Mouse (Mus musculus) heart, embryonic 14.5 days (tissue): ENCODE measurements around the gene Gse1. TPM values are rescaled to one million over a fixed set of nuclear protein-coding genes. Genes with fewer than 3 reads are reported as not detected.

Experiments
- ATAC-seq: fragments of 200-750 bp; cut with Nextera tagmentation; 2 replicates; pipeline ENCODE4 v1.8.0; 2017; ENCODE audit warnings: low read depth, moderate TSS enrichment; ENCODE audit not compliant: insufficient number of reproducible peaks, insufficient read depth, low FRiP score
- H3K27ac ChIP-seq, 2 experiments: fragments of 200-500 bp in 1 of 2; fragments of 300-500 bp in 1 of 2; sonication (generic) in 1 of 2; replicated peaks in 1 of 2; 2 replicates each; pipeline ENCODE4 v1.5.1; 2012 to 2014; ENCODE audit warnings: low read depth in 2 of 2, low read length in 2 of 2, control low read depth in 1 of 2, mild to moderate bottlenecking in 1 of 2, mixed read lengths in 1 of 2; ENCODE audit not compliant: control insufficient read depth in 1 of 2, insufficient read depth in 1 of 2
- H3K27me3 ChIP-seq: fragments of 300-500 bp; sonication (generic); 2 replicates; pipeline ENCODE4 v1.6.1; 2014; ENCODE audit warnings: mild to moderate bottlenecking, low read length, control low read depth; ENCODE audit not compliant: control insufficient read depth, insufficient read depth
- H3K36me3 ChIP-seq: fragments of 300-500 bp; sonication (generic); 2 replicates; pipeline ENCODE4 v1.6.1; 2014; ENCODE audit warnings: mild to moderate bottlenecking, control low read depth, low read length, mixed read lengths; ENCODE audit not compliant: control insufficient read depth, insufficient read depth
- H3K4me1 ChIP-seq, 2 experiments: fragments of 200-500 bp in 1 of 2; fragments of 300-500 bp in 1 of 2; sonication (generic) in 1 of 2; 2 replicates each; pipeline ENCODE4 v1.6.1; 2012 to 2014; ENCODE audit warnings: low read length in 2 of 2, control low read depth in 1 of 2, mixed read lengths in 1 of 2; ENCODE audit not compliant: control insufficient read depth in 2 of 2, insufficient read depth in 2 of 2
- H3K4me2 ChIP-seq: fragments of 300-500 bp; sonication (generic); 2 replicates; pipeline ENCODE4 v1.6.1; 2014; ENCODE audit warnings: mild to moderate bottlenecking, low read length
- H3K4me3 ChIP-seq, 2 experiments: fragments of 200-500 bp in 1 of 2; fragments of 300-500 bp in 1 of 2; sonication (generic) in 1 of 2; 2 replicates each; pipeline ENCODE4 v1.5.1; 2012 to 2014; ENCODE audit warnings: low read length in 2 of 2, mild to moderate bottlenecking in 2 of 2, control low read depth in 1 of 2, low read depth in 1 of 2, moderate library complexity in 1 of 2; ENCODE audit not compliant: control insufficient read depth in 1 of 2, insufficient read depth in 1 of 2
- H3K9ac ChIP-seq: fragments of 300-500 bp; sonication (generic); 2 replicates; pipeline ENCODE4 v1.6.1; 2014; ENCODE audit warnings: mild to moderate bottlenecking, low read length
- H3K9me3 ChIP-seq: fragments of 300-500 bp; sonication (generic); 2 replicates; pipeline ENCODE4 v1.6.1; 2016; ENCODE audit warnings: low read length, control low read depth; ENCODE audit not compliant: control insufficient read depth
- WGBS: fragments of 180-500 bp; shearing (Covaris S2); extraction: QIAGEN DNeasy Blood & Tissue Kit; methylation state at CpG from one replicate; pipeline ENCODE4 v1.1.7; 2014; 5-methylcytosine and 5-hydroxymethylcytosine counted together
- polyA plus RNA-seq: library from polyadenylated mRNA; unstranded; fragments of >200 nt; fragmentation: Nextera tagmentation; extraction: Ambion mirVana; gene quantifications from 2 replicates; pipeline ENCODE4 v1.2.1, GENCODE M21; 2014

The Gse1 gene
- polyA plus RNA-seq, 1 experiment from 2014 or later: 12.2 TPM

DNA sequence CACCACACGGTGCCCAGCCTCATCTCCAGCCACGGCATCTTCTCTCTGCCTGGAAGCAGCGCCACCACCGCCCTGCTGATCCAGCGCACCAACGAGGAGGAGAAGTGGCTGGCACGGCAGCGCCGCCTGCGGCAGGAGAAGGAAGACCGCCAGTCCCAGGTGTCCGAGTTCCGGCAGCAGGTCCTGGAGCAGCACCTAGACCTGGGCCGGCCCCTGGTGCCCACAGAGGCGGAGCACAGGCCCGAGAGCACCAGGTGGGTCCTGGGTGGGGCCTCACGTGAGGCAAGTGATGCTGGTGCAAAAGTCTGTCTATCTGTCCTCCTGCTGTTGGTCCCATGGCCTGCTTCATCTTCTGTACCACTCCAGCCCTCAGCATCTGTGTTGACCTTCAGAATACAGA, 340.9 kb downstream of the Gse1 start:
- no peaks in the 10 kb centered on the region for H3K27me3 ChIP-seq
- peaks cover 90% of the 10 kb centered on the region for H3K36me3 ChIP-seq
- no peak overlapping the region for H3K9ac ChIP-seq
- no peak overlapping the region for H3K4me3 ChIP-seq
- no peaks in the 10 kb centered on the region for H3K9me3 ChIP-seq
- H3K27ac ChIP-seq: no peak overlapping the region
- peaks cover 15 to 34% of the 10 kb centered on the region in 2 experiments; a peak in 3 of 4 replicates for H3K4me1 ChIP-seq
- H3K4me2 ChIP-seq: no peak overlapping the region
- WGBS: 90% methylated on average over 17 of the region's 17 CpGs
- ATAC-seq: no peak

DNA sequence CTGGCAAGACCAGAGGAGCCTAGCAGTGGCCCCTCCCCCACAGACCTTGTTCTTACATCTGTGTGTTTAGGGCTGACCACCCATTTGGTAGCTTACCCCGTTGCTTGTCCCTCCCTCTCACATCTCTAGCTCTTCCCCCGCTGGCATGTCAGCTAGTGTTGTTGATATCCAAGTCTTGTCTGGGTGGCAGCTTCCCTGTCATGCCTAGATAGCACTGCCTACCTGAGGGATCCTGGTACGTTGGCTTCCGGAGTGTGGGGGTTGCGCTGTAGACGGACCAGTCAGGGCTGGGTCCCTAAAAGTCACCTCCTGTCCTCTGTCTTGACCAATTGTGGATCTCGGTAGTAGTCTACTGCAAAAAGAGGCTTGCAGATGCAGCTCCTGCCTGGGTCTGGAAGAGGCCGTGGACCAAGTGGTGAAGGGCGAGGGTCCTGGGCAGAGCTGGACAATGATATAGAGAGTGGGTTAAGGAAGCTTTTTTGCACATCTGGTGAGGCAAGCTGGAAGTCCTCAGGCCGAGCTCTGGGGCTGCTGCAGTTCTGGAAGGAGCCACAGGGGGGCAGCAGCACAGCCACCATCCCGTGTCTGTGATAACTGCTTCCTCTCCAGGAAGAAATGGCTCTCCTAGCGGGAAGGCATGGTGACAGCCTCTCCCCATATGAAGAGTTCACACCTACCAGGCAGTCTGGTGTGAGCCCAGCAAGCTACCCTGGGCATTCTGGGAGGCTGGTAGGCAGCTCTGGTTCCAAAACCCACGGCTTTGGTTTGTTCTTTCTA, 341.9 kb downstream of the Gse1 start:
- Histone ChIP-seq H3K9ac (no peak overlapping the region), H3K4me2 (no peak overlapping the region), H3K4me1 (peaks cover 6 to 32% of the 10 kb centered on the region in 2 experiments; a peak in 3 of 4 replicates), H3K27me3 (no peaks in the 10 kb centered on the region), H3K36me3 (peaks cover 97% of the 10 kb centered on the region), H3K4me3 (no peak overlapping the region), H3K27ac (0 out of 4 replicates have a peak overlapping the region, but pooled peaks of 1 of the 2 experiments have one; percentile 3), H3K9me3 (no peaks in the 10 kb centered on the region)
- ATAC-seq: no peak
- 45% methylated on average over 13 of the region's 13 CpGs for WGBS

DNA sequence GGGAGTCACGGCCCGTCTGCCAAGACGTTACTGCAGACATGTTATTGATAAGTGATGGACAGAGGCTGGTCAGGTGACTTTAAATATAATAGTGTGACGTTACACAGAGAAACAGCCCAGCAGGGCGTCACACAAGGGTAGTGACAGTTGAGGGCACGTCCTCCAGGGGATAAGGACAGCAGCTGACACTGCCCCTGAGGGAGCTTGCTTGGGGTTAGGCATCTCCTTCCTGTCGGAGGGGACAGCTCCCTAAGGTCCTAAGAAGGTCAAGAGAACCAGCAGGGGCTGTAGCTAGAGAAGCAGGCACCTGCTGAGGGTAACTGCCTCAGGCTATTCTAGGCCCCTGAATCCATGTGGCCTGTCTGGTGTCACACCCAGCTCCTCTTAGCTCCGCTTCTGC, 343.3 kb downstream of the Gse1 start:
- Histone ChIP-seq H3K27me3 (no peaks in the 10 kb centered on the region), H3K4me3 (no peak overlapping the region), H3K36me3 (peaks cover 98% of the 10 kb centered on the region), H3K27ac (no peak overlapping the region), H3K4me1 (peaks cover 4 to 25% of the 10 kb centered on the region in 2 experiments; a peak in 3 of 4 replicates), H3K9ac (no peak overlapping the region), H3K9me3 (no peaks in the 10 kb centered on the region), H3K4me2 (no peak overlapping the region)
- ATAC-seq: no peak
- WGBS: 76% methylated on average over 8 of the region's 8 CpGs

DNA sequence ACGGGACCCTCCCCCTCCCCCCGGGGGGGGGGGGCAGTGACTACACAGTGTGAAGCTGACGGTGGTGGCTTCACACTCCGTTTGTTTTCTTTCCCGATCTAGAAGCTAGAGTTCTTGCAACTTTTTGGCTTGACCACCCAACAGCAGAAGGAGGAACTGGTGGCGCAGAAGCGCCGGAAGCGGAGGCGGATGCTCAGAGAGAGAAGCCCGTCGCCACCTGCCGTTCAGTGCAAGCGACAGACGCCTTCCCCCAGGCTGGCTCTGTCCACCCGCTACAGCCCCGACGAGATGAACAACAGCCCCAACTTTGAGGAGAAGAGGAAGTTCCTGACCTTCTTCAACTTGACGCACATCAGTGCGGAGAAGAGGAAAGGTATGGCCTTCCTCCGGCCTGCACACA, 344.3 kb downstream of the Gse1 start:
- Histone ChIP-seq H3K9me3 (no peaks in the 10 kb centered on the region), H3K4me1 (peaks cover 4 to 22% of the 10 kb centered on the region in 2 experiments; a peak in 3 of 4 replicates)
- WGBS: 83% methylated on average over 21 of the region's 21 CpGs

DNA sequence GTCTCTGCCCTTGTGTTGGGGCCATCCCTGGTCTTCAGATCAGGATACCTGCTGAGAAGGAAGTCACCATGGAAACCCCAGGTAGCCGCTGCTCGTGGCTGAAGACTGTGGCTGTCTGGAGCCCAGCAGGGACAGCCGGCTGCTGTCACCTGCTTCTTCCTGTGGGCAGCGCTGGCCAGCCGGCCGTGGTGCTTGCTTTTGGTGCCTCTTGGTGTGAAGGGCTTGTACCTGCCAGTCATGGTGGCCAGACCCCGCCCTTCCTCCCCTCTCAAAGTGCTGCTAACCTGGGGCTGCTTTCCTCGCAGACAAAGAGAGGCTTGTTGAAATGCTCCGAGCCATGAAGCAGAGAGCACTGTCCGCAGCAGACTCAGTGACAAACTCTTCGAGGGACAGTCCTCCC, 345.6 kb downstream of the Gse1 start:
- Histone ChIP-seq H3K4me2 (no peak overlapping the region), H3K27me3 (no peaks in the 10 kb centered on the region), H3K4me1 (peaks cover 4 to 22% of the 10 kb centered on the region in 2 experiments; a peak in 3 of 4 replicates), H3K36me3 (peaks cover 98% of the 10 kb centered on the region), H3K9ac (no peak overlapping the region), H3K27ac (no peak overlapping the region), H3K9me3 (no peaks in the 10 kb centered on the region), H3K4me3 (no peak overlapping the region)
- ATAC-seq: no peak
- WGBS: 82% methylated on average over 11 of the region's 11 CpGs

More for the DNA sequence above, 344.3 kb downstream of the Gse1 start:
- H3K9ac ChIP-seq: no peak overlapping the region
- peaks cover 98% of the 10 kb centered on the region for H3K36me3 ChIP-seq
- no peak for ATAC-seq
- no peak overlapping the region for H3K27ac ChIP-seq
- H3K27me3 ChIP-seq: no peaks in the 10 kb centered on the region
- no peak overlapping the region for H3K4me2 ChIP-seq
- no peak overlapping the region for H3K4me3 ChIP-seq

DNA sequence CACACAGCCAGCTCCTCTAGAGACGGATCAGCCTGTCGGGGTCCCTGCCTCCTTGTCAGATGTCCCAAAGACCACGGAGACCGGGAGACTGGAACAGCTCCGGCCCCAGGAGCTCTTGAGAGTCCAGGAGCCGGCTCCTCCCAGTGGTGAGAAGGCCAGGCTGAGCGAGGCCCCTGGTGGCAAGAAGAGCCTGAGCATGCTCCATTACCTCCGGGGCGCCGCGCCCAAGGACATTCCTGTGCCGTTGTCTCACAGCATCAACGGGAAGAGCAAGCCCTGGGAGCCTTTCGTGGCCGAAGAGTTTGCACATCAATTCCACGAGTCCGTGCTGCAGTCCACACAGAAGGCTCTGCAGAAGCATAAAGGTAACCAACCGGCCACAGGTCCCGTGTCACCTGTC, 346.7 kb downstream of the Gse1 start:
- Histone ChIP-seq H3K36me3 (peaks cover 98% of the 10 kb centered on the region), H3K4me2 (no peak overlapping the region), H3K4me3 (no peak overlapping the region), H3K9ac (no peak overlapping the region), H3K4me1 (peaks cover 4 to 18% of the 10 kb centered on the region in 2 experiments; a peak in 3 of 4 replicates), H3K9me3 (no peaks in the 10 kb centered on the region), H3K27me3 (no peaks in the 10 kb centered on the region), H3K27ac (no peak overlapping the region)
- 51% methylated on average over 19 of the region's 19 CpGs for WGBS
- ATAC-seq: no peak

DNA sequence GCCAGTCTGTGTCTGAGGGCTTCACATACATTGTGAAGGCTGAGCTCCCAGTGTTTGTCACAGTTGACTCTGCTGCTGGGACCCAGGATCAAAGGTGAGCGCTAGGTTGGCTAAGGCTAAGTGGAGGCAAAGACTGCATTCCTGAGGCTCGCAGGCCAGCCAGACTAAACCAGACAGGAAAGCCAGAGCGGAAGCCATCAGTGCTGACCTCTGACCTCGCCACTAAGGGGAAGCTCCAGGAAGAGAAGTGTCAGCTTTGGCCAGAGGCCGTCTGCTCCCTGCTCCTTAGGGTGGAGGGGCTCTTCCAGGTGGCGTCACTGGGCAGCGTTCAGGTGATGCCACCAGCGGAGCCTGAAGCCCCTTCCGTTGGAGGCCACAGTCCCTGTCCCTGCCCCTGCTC, 347.5 kb downstream of the Gse1 start:
- no peak overlapping the region for H3K9ac ChIP-seq
- no peak overlapping the region for H3K27ac ChIP-seq
- ATAC-seq: no peak
- no peaks in the 10 kb centered on the region for H3K9me3 ChIP-seq
- peaks cover 100% of the 10 kb centered on the region for H3K36me3 ChIP-seq
- H3K4me3 ChIP-seq: no peak overlapping the region
- no peak overlapping the region for H3K4me2 ChIP-seq
- peaks cover 4 to 11% of the 10 kb centered on the region in 2 experiments; a peak in 3 of 4 replicates for H3K4me1 ChIP-seq
- H3K27me3 ChIP-seq: no peaks in the 10 kb centered on the region
- WGBS: 59% methylated on average over 9 of the region's 9 CpGs
